Comparison of ENCODE assay signal across 6 mouse cellular contexts in the genomic region with DNA sequence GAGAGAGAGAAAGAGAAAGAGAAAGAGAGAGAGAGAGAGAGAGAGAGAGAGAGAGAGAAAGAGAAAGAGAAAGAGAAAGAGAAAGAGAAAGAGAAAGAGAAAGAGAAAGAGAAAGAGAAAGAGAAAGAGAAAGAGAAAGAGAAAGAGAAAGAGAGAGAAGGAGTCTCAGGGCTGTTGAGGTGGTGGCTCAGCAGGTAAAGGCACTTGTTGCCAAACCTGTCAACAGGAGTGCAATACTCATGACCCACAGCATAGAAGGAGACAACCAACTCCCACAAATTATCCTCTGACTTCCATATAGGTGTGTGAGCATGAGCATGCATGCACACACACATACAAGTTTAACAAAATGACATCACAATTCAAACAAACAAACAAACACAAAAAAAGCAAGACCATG. TPM values are rescaled to one million over a fixed set of nuclear protein-coding genes. Genes with fewer than 3 reads are reported as not detected.
DNase-seq lines count a peak whose midpoint lies in the region; ATAC-seq and TF ChIP-seq lines count a peak whose summit lies in the region.
"Not testable (repeated sequence)": the region's sequence is repeated elsewhere in the genome, so short reads cannot be mapped to it uniquely, and the experiment has no call there.

No protein-coding gene starts in this region.

- peak; percentile 79 for ATAC-seq in CD4-positive, CD25-positive, alpha-beta regulatory T cell, adult 4 months

- not testable (repeated sequence) for H3K27me3 ChIP-seq in MEL (ENCODE audit: control insufficient read depth in 1 of 2, insufficient read depth in 2 of 2, low read length in 2 of 2); megakaryocyte, embryonic 14.5 days (replicated peaks); splenic B cell, adult 2 months (ENCODE audit: control insufficient read depth, insufficient read depth, low read length, poor library complexity, severe bottlenecking)

- 0 out of 4 replicates have a peak, but pooled peaks of 1 of the 2 experiments have one; percentile 3 for TF ChIP-seq EP300 in MEL (IDR thresholded peaks at IDR 0.05; ENCODE audit: low read depth in 1 of 2, low read length in 2 of 2)

- not testable (repeated sequence) for H3K4me3 ChIP-seq in MEL (ENCODE audit: control insufficient read depth in 1 of 2, insufficient read depth in 1 of 2, low read depth in 2 of 2, low read length in 2 of 2)
- H3K4me3 ChIP-seq in megakaryocyte, embryonic 14.5 days (replicated peaks) = peak overlapping the region; percentile 69

- H3K9ac ChIP-seq in MEL (ENCODE audit: control insufficient read depth, low read depth, low read length, poor library complexity, severe bottlenecking) = not testable (repeated sequence)

- not testable (repeated sequence) for TF ChIP-seq CTCF in MEL (IDR thresholded peaks at IDR 0.05 in 2 of 3, conservative IDR thresholded peaks at IDR 0.05 in 1 of 3; ENCODE audit: control insufficient read depth in 1 of 3, insufficient read depth in 1 of 3, low read depth in 2 of 3, low read length in 3 of 3, poor library complexity in 1 of 3, severe bottlenecking in 1 of 3)

- H3K4me1 ChIP-seq in MEL (ENCODE audit: control insufficient read depth in 1 of 2, insufficient read depth in 2 of 2, low read length in 2 of 2) = peaks cover 10 to 16% of the 10 kb centered on the region in 2 experiments; a peak in 2 of 4 replicates
- peaks cover 52% of the 10 kb centered on the region for H3K4me1 ChIP-seq in megakaryocyte, embryonic 14.5 days

- H3K27ac ChIP-seq in MEL (ENCODE audit: control insufficient read depth, low read depth, low read length) = not testable (repeated sequence)

- H3K9me3 ChIP-seq in MEL (replicated peaks; ENCODE audit: insufficient read depth, low read length); megakaryocyte, embryonic 14.5 days: not testable (repeated sequence)

- not testable (repeated sequence) for TF ChIP-seq RAD21 in MEL (IDR thresholded peaks at IDR 0.05; ENCODE audit: low read depth, low read length)

- not testable (repeated sequence) for TF ChIP-seq POLR2A in MEL (IDR thresholded peaks at IDR 0.05; ENCODE audit: control insufficient read depth in 1 of 2, insufficient read depth in 1 of 2, low read depth in 1 of 2, low read length in 2 of 2, poor library complexity in 1 of 2)

- peaks cover 0 to 22% of the 10 kb centered on the region in 2 experiments; a peak in 2 of 4 replicates for H3K36me3 ChIP-seq in MEL (ENCODE audit: control insufficient read depth in 1 of 2, insufficient read depth in 2 of 2, low read length in 2 of 2)
- H3K36me3 ChIP-seq in megakaryocyte, embryonic 14.5 days (replicated peaks; ENCODE audit: low read length); splenic B cell, adult 2 months (ENCODE audit: control insufficient read depth, insufficient read depth, low read length, poor library complexity, severe bottlenecking): not testable (repeated sequence)

- DNase-seq in CD4-positive helper T cell, adult 2 months (ENCODE audit: low read depth, low spot score) = peak; percentile 29
- not testable (repeated sequence) for DNase-seq in MEL (ENCODE audit: low read depth, low spot score)
- peak; percentile 37 for DNase-seq in induced T-regulatory cell, adult 2 months (ENCODE audit: low read depth)
- peak; percentile 31 for DNase-seq in splenic B cell, adult 2 months (ENCODE audit: low read depth, low spot score)

- H3K79me2 ChIP-seq in MEL (ENCODE audit: control insufficient read depth, insufficient read depth, low read length, poor library complexity) = peaks cover 51% of the 10 kb centered on the region

TF ChIP-seq in MEL, 35 proteins besides CTCF, POLR2A, EP300 and RAD21:
- TF ChIP-seq ETS1 (IDR thresholded peaks at IDR 0.05; ENCODE audit: low read depth, low read length) = peak; percentile 9; the same call in 1 of the 2 replicates

RNA-seq across cellular contexts. Expression of a gene that starts 43.2 kb away (rescaled TPM):
- polyA plus RNA-seq in CD4-positive, CD25-positive, alpha-beta regulatory T cell, adult 4 months (2017; shearing (Covaris generic)) = 10 to 100 TPM; 37.5 to 38.5 TPM
- total RNA-seq in MEL (2012; rRNA removed) = 26.2 and 28.1 TPM in 2 replicates
- 10 to 100 TPM; 23.8 to 34.0 TPM for polyA plus RNA-seq in MEL (2012; ENCODE audit: insufficient read depth in 1 of 2, insufficient read length in 2 of 2, low read depth in 1 of 2, low replicate concordance in 2 of 2, missing spikeins in 1 of 2)
- 2.2 and 7.1 TPM in 2 replicates for polyA plus RNA-seq in megakaryocyte, embryonic 14.5 days (2012; ENCODE audit: insufficient read depth, low replicate concordance)
